Mouse (Mus musculus) brain, embryonic 18.5 days (tissue): ENCODE results near the gene Senp2.
A peak's percentile ranks its signal among the peaks of the same experiment; 100 is the strongest.
"Not testable (repeated sequence)": the region's sequence is repeated elsewhere in the genome, so short reads cannot be mapped to it uniquely, and the experiment has no call there.

Source experiments
- DNase-seq: peaks from one replicate; pipeline ENCODE4 v3.0.0-alpha.2; 2012; ENCODE audit warnings: low read depth, low spot score

Gene Senp2

DNA sequence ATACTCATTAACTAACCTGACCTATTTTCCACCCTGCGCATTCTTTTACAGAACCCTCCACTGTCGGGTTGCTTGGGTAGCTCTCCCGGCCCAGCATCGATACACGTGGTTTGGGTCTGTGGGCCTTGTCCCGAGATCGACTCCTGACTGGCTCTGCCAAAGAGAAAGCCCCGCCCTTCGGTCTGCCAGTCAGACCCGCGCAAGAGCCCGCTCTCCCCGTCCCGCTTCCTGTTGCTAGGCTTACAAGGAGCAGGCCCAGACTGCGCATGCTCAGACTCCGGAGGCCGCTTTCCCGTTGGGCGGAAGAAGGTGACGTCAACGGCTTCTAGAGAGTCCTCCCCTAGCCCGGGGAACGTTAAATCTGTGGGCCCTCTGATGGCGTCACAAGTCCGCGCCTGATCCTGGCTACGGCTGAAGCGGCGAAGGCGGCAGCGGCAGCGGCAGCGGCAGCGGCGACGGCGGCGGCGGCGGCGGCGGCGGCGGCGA, at the start of gene Senp2:
TSS of gene Senp2 (plus strand) at position 386 of the 486 bp plus-strand sequence.
- peak; percentile 100 for DNase-seq

DNA sequence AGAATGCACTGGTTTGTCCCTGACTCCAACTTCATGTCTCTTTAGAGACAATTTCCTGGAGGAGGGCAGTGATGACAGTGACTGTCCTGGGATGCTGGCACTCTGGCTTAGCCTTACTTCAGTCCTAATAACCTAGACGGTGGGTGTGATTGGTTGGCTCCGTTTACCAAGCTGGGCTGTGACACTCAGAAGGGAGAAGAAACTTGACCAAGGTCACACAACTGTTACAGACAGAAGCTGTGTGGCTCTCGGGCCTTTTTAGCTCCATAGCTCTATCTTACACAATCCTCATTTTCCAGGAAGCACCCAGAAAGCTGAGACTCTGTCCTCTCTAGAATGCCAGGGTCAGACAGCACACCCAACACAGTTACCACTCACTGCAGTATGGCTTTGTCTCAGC, 43.7 kb upstream of the Senp2 start:
- DNase-seq: no peak

GRCm38 (mm10) chr16:21969874-21970273, 39.4 kb upstream of the Senp2 start:
- DNase-seq: no peak

- no peak for DNase-seq
These were observed 38.7 kb upstream of the Senp2 start for GRCm38 (mm10) chr16:21970536-21970935.

GRCm38 (mm10) chr16:21971446-21971845, 37.8 kb upstream of the Senp2 start:
- no peak for DNase-seq

DNA sequence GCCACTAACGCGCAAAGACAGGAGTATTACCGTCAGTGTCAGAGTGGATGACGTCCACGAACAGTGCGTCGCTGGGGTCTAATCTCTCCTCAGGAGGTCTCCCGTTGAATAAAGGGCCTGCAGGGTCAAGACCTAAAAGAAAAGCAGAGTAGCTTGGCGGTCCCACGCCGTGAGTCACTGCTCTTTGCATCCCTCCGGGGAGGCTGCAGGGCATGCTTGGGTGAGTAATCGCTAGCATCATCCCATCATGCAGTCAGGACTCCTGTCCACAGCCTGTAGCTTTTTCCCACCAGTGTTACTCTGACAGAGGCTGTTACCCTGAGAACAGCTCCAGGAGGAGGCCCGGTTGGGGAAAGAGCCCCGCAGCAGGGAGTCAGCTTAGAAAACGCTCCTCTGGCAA, 33.1 kb upstream of the Senp2 start:
- no peak for DNase-seq

DNA sequence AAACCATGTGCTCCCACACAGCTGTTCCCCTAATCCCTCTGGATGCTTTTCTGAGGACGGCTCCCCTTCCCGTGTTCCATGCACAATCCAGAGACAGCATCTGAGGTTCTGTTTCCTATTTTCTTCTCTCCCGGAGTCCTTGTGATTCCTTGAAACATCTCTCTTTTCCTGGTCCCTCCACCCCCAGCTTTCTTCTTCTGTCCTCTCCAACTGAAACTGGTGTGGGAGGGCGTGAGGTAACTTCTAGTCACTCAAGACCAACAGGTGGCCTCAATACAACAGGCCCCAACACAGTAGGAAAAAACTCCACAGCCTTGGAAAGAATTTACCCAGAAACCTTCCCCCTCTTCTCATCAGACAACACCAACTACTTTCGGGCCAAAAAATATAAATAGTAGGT, 31.9 kb upstream of the Senp2 start:
- DNase-seq: no peak

DNA sequence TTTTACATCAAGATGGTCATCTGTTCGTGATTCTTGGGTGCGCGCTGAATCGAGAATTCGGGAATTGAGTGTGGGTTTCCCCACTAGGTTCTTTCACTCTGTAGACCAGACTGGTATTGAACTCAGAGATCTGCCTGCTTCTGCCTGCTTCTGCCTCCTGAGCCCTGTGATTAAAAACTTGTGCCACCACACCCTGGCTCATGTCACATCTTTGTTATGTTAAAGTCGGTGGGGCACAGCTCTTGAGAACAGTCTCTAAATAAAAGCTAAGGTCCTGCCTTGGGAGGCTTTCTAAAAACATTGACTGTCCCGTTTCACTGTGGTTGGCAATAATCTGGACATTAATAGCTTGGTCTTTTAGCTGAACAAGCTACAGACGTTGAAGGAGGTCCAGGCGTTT, 26.1 kb upstream of the Senp2 start:
- DNase-seq: no peak

GRCm38 (mm10) chr16:21983581-21983980, 25.7 kb upstream of the Senp2 start:
- no peak for DNase-seq

- DNase-seq: no peak
These were observed 25.2 kb upstream of the Senp2 start for GRCm38 (mm10) chr16:21984091-21984490.

DNA sequence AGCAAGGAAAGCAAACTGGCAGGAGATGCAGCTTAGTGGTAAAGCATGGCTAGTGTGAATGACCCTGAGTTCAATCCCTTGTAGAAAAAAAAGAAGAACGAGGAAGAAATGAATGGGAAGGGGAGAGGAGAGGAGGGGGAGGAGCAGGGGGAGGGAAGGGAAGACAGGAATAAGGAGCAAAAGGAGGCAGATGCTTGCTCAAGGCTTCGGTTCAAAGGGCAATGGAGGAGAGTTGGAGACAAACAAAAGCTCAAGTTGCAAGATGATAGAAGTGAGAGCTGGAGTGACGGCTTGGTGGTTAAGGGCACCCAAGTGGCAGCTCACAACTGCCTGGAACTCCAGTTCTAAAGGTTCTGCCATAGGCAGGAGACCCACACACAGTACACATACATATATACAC, 23.1 kb upstream of the Senp2 start:
- no peak for DNase-seq

DNA sequence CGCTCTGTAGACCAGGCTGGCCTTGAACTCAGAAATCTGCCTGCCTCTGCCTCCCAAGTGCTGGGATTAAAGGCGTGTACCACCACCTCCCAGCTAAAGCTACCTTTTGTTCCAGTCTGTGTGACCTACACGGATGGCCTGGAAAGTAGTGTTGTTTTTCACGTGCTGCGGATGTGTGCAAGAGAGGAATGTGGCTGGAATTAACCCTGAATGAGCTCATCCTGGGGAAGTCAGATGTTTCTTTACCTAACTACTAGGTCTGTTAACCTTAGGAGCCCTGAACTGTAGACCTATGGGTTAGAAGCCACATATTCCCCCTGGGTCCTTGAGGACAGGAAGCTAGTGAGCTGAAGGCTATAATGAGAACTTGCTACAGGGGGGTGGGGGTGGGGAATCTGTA, 21.3 kb upstream of the Senp2 start:
- no peak for DNase-seq

DNA sequence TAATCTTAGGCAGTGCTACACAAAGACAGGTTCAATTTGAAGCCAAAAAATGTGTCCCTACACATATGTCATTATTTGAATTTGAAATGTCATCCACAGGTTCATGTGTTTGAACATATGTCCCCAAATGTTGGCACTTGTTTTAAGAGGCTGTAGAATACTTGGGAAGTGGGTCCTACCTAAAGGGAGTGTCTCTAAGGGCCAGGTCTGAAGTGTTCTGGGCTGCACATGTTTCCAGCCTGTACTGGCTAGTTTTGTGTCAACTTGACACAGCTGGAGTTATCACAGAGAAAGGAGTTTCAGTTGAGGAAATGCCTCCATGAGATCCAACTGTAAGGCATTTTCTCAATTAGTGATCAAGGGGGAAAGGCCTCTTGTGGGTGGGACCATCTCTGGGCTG, 18.4 kb upstream of the Senp2 start:
- DNase-seq: not testable (repeated sequence)

DNA sequence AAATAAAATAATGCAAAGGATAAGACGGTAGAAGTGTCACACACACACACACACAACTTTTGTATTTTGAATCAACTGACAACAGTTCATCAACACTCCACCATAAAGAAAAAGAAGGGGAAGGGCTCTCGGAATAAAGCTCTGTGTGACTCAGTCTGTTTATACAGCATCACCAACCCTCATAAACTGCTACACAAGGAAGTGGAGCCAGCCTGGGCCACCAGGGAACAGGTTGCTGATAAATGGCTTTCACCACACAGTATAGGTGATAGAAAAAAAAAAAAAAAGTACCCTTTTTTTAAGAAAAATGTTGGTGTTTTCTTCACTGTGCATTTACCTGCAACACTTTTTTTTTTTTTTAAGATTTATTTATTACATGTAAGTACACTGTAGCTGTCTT, 17.5 kb upstream of the Senp2 start:
- no peak for DNase-seq

GRCm38 (mm10) chr16:21995304-21995703, 14.0 kb upstream of the Senp2 start, which contains the start of gene Liph:
Gene Liph, minus strand, starts transcription at chr16:21995663.
- DNase-seq: no peak

- DNase-seq: no peak
These were observed 12.9 kb upstream of the Senp2 start for GRCm38 (mm10) chr16:21996402-21996801.

DNA sequence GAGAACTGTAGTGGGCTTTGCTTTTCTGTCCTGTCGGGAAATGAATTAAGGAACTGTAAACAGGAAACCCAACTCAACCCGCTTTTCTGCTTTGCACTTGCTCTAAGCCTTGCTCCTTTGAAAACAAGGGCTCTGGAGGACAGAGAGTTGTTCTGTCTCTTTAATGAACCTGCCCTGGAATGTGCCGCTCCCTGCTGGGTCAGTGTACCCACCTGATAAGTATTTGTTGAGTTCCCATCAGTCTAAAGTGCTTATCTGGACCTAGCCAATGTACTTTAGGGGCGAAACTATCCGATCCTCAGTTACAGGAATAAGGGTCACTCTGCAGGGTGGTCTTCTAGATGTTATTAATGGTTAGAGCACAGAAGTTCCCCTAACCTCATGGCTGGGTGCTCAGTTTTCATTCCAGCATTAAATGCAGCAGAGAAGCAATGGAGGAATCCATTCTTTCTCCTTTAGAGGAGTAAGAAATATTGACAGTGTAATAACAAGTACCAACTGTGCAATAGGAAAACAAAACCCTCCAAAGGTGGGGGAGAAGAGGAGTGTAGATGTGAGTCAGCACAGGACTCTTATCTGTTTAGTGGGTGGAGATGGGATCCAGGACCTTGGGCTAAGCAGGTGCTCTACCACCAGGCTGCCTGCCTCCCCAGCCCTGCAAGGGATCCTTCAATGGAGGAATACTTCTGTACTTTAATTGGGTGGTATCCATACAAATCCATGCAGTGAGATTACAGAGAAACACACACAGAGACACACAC, 12.2 kb upstream of the Senp2 start:
- no peak for DNase-seq

DNA sequence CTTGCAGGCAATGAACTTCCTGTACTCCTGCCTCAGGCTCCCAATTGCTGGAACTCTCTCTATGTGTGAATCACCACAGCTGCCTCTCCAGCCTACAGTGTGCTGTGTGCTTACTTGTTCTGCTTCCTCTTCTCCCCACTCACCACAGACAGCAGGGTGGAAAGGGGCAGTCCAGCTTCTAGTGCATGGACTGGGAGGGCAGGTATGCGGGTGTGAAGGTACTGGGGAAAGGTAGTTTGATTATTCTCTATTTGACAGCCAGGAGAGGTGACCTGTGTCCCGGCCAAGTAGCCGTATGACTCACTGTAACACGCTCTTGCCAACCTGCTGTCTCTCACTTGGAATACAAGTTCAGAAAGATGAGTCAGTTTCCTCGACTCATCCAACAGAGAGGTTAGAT, 11.2 kb upstream of the Senp2 start:
- no peak for DNase-seq

GRCm38 (mm10) chr16:21999941-22000690, 9.2 kb upstream of the Senp2 start:
- no peak for DNase-seq

- DNase-seq: no peak
These were observed 8.1 kb upstream of the Senp2 start for GRCm38 (mm10) chr16:22001172-22001571.

GRCm38 (mm10) chr16:22001606-22002005, 7.7 kb upstream of the Senp2 start:
- DNase-seq: no peak

- DNase-seq: no peak
These were observed 312 bp downstream of the Senp2 start for GRCm38 (mm10) chr16:22009596-22009995.

DNA sequence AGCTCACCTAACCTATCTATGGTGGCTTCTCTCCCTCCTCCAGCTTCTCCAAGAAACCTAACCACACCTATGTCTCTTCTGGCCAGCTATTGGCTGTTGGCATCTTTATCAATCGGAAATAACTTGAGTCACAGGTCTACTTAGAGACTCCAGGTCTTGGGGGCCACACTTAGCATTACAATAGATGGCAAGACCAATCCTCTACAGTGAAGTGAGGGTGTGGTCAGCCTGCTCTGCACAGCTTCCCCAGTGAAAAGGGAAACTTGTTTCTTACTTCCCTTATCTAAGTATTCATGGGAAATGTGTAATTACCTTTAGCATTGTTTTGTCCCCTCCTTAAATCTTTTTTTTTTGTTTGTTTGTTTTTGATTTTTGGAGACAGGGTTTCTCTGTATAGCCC, 6.3 kb downstream of the Senp2 start:
- no peak for DNase-seq
